Mouse (Mus musculus) lung, postnatal 14 days (tissue): ENCODE data around the gene P2rx7.

Experiments
- DNase-seq: peaks from one replicate; pipeline ENCODE4 v3.0.0; 2021

The P2rx7 gene

DNA sequence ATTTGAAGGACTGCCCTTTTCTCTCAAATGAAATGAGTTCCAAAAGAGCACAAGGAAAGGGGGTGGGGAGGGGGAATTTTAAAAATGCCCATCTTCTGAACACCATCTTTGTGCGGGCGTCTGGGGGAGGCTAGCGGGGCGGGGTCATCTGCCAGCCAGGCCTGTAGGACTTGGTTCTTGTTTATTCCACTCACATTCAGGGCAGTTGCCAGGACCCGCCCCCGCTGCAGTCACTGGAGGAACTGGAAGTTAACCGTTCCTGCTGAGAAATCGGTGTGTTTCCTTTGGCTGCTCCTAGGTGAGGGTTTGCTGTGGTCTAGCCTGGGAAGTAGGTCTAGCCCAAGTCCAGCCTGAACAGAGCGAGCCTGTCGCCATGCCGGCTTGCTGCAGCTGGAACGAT, at the start of gene P2rx7:
Gene P2rx7 (plus strand): TSS at position 211 of the 400 bp plus-strand sequence.
- peak; percentile 75 for DNase-seq

DNA sequence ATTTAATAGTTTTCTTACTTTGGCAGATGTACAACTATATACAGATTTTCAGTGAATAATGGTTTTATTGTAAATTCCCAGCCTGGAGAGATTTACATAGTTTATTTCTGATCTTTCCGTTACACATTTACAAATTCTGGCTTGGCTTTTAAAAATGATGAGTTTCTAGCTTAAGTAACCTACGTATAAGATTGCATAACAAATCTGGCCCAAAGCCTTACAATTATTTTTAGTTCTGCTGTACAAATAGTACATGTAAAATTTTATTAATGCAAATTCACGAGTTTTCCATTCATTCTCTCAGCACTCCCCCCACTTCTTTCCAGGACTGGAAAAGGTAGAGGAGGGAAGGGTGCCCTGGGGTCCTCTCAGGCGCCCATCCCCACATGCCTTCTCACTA, 48.2 kb upstream of the P2rx7 start:
- no peak for DNase-seq

DNA sequence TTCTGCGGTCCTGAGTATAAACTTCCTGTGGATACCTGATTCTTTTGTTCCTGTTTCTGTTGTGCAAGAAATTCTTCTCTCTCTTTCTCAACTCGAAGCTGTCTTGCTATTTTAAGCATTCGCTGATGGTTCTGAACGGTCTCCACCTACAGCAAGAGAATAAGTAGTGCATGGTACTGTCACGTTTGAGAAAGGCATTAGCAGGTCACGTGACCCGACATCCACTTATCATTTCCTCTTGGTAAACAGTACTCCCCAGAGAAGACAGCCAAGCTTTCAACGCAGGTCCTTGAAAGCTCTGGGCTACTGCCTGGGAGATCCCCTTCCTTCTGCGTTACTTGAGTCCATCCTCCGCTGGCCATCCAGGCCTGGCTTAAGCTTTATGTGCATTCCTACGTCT, 41.5 kb upstream of the P2rx7 start:
- DNase-seq, result peak; percentile 83

DNA sequence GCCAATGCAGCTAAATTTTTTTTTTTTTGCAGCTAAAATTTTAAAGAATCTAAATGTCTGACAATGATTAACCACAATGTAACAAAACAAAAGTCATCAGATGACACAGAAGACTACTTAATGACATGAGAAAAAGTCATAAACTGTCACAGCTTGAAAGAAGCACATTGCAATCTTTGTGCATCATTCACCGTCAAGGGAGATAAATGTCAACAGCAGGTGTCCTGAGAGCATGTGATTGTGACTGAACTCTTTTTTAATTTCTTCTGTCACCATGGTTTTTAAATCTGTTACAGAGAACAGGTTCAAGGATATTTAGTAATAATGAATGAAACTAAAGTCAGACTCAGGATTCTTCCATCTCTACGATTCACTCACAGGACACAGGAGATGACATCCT, 38.8 kb upstream of the P2rx7 start:
- no peak for DNase-seq

DNA sequence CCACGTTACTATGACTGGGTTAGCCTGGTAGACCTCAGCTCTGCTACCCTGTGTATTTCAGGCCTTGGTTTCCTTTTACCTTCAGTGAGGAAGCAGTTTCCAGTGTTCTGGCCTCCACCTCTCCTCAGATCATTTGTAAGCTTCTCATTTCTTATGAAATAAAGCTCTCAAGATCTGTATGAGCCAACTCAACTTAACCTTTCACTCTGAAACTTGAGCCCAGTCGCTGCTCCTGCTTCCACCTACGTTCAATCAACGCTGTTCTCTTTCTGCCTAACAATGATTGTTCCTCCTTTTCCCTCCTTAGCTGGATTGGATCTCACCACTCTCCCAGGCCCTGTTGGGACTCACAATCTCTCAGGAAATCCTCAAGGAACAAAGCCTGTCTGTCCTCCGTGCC, 32.1 kb upstream of the P2rx7 start:
- DNase-seq, result no peak

DNA sequence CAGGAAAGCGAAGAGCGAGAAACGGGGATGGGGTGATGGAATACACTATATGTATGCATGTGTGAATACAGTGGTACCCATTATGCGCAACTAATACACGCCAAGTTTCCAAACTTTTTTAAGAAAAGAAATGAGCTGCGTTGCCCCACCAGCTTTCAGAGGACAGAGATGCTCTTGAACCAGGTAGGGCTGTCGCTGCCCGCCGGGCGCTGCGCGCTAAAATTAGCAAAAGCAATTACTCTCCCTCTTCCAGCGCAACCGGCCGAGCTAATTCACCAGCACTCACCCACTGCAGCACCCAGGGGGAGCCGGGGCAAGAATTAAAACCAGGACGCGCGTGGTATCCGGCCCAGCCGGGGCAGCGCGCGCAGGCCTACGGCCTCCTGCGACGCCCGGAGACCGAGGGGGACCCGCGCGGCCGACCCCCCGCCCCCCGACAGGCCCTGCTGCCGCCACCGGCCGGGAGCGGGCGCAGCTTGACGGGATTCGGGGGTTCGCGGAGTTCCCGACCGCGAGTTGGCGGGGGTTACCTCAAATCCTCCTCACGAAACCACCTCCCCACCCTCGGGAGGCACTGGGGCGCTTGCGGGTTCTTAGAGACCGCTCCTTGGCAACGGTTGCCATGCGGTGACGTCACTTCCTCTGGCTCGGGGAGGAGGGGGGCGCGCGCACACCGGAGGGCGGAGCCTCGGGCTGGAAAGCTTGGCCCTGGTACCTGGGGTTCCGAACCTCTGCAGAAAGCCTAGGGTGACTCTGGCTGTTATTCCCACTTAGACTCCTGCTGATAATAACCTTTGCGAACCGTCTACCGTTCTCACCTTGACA, 29.6 kb upstream of the P2rx7 start, which contains the start of gene Ift81:
Gene Ift81 (minus strand): TSS at position 611 of the 825 bp plus-strand sequence.
- DNase-seq, result peak; percentile 97

DNA sequence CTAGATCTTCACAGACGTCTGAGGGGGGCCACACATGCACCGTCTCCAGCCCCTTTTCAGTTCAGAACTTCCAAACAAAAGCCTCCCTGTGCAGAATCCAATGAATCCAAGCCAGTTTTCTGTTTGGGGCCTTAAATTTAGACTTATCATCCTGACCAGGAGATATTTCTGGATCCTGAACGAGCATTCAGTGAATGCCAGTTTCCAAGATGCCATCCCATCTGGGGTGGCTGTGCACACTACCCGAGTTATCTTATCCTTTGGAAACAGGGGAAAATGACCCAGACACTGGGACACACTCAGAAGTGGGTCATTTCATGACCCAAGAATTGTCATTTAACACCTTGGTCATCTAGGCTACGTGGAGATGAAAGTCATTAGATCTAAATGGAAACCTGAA, 26.0 kb upstream of the P2rx7 start:
- no peak for DNase-seq

DNA sequence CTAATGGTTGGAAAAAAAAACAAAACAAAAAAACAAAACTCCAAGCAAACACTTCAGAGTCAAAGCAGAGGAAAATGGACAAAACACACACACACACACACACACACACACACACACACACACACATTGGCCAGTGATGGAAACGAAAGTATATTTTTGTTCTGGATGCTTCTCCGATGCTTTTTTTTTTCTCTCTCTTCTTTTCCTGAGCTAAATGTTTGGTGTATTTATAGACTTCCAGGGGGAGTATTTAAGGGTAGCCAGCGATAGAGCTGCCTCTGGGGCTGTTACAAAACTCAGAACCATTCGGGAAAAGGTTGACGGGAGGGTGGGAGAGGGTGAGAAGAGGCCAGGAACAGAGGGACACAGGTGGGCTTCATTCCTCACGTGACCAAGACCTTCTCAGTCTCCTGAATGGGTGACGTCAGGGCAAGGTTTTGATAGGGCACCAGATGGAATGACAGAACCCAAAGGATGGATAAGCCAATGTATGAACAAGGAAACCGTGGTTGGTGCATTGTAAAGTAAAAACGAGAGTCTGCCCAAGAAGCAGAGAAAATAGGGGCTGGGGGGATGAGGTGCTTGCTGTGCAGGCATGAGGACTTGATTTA, 23.9 kb upstream of the P2rx7 start:
- no peak for DNase-seq

DNA sequence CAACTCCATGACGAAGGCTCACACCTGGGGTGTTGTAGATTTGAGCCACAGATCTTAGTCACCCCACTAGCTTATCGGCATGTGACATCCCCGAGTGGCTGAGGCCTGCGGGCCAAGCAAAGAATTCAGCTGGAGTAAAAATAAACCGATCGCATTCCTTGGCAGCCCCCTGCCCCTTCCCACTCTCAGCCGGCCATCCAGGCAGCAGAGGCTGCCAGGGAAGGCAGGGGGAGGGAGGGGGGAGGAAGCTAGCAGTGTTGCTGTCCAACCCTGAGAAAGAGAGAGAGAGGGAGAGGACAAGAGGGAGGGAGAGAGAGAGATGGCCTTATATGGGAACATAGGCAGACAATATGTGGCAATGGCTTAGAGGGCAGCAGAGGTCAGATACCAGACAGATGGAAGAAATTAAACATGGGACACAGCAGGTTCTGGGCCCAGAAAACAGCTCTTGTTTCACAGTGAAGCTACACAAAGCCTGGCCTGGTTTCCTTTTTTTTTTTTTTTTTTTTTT, 22.3 kb upstream of the P2rx7 start:
- DNase-seq, result peak; percentile 70

DNA sequence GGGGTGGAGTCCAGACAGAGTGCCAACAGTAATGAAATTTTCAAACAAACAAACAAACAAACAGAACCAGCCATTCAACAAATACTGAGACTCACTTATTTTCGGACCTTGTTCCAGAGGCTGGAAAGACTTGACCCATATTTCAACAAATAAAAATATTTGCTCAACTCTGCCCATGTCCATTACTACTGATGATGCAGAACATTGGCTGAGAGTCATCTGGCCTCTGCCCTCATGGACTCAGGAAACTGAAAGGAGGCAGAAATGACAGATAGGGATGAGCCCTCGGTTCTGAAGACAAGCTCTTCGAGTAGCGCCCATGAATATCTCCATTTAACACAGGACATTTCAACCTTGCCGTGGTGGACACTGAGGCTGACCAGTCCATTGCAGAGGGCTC, 21.2 kb upstream of the P2rx7 start:
- DNase-seq, result no peak

DNA sequence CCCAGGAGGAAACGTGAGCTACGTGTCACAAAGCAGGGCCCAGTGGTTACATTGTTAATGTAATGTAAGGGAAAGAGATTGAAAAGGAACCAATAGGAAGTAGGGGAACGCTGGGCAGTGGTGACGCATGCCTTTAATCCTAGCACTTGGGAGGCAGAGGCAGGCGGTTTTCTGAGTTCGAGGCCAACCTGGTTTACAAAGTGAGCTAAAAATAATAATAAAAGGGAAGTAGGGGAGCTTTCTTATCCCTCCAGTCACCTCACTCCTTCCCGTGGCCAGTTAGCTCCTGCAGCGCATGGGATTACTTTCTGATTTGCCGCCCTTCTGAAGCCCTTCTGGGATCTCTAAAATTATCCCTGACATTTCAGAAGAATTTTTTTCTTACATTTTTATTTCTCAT, 19.9 kb upstream of the P2rx7 start:
- DNase-seq, result no peak

DNA sequence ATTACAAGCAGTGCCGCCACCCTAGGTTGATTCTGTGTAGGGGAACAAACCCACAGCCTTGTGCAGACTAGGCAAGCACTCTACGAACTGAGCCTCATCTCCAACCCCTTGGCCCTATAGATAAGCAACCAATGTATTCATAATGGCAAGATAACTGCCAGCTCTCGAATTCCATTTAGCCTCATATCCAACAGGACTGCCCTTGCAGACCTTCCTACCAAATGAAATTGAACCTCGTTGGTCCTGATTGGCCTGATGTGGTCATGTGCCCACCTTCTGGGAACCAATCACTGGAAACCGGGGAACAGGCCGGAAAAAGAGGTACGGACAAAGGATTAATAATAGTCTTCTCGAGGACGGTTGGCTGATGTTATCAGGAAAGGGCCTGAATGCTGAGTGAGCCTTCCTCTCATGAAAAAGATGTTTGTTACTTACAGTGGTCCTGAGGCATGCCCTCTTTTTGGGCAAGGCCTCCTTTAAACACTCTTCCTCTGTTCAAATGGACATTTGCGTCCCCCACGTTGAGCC, 18.7 kb upstream of the P2rx7 start:
- no peak for DNase-seq

DNA sequence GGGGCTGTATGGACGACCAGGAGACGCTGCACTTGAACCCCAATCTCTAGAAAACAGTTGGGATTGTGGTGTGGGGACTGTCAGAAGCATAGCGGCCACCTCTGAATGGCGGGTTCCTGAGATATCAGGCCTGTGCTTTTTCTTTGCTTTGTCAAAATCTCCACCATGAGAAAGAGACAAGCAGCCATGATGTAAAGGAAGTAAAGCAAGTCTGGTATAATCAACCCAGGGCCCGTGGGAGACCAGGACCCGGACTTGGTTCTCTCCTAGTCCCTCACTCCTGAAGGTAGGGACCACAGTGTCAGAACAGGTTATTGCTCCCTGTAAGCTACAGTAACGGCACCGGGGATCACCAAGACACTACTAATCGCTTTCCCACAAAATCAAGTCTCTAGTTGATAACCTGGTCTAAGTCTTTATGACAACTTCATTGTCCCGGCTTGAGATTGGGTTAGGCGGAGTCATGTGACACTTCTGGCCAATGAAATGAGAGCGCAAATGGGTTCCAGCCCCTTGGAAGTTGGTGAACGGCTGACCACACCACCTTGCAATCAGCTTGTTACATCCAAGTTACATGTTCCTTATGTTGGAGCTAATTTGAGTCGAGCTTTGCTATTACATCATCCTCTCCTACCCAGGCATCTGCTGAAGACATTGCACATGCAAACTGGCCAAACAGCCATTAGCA, 18.0 kb upstream of the P2rx7 start:
- no peak for DNase-seq

DNA sequence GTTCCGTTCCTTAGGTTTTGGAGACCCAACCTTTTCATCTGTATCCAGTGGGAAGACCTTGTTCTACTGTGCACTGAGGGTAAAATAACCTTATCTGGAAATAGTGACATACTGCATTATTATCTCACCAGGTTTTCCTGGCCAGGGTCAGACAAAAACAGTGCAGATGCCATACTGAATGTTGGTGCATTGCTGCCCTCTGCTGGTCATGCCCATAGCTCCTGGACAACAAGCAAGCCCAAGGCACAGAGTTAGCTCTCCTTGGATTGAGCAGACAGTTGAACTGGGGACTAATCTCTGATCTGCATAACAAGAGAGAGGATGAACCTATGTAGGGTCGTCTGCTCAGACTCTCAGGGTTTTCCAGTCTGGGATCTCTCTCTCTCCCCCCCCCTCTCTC, 16.5 kb upstream of the P2rx7 start:
- peak; percentile 95 for DNase-seq

DNA sequence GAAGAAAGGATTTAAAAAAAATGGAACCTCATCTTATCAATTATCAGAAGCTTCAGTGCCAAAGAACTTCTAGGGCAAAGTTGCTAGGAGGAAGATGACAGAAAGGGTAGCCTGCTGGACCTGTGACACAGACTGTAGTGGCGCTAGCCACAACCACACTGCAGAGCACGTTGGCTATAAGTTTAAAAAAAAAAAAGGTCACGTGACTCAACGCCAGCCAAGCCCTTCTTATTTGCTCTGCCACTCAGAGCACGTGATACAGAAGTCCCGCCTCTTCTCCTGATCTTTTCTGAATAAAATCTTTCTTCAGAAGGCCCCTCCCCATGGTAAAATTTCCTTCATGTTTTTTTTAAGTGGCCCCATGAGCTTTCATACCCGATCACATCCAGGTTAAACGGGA, 8.5 kb upstream of the P2rx7 start:
- DNase-seq, result no peak

DNA sequence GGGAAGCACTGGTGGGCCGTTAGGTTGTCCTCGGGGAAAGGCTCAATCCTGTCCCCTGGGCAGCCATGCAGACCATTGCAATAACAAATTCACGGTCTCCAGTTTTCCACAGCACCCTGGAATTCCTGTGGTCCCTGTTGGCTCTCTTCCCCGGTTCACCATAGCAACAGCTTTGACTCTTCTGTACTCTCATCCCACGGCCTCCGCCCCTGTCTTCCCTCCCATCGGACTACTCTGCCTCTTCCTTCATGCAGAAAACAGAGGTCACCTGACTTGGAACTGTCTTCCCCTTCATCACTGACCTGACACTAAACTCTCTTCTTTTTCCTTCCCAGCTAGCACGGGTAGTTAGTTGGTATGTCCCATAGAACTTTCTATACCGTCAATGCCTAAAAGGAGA, 7.4 kb upstream of the P2rx7 start:
- DNase-seq, result no peak

DNA sequence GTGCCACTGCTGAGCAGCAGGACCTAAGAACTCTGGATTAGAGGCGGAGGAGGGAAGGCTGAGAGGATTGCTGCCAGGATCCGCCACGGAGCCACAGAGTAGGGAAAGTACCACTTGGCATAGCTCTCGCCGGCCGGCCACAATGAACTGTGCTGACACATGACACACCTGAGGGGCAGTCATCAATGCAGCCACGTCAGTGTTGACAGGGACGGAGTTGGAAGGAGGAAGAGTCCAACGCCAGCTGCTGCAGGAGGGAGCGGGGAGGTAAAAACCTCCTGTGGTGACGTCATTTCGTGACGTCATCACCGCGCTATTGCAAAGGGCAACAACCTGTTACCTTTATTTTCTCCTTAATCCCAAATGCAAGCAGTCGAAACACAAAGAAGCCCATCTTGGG, 6.8 kb upstream of the P2rx7 start:
- DNase-seq, result no peak

DNA sequence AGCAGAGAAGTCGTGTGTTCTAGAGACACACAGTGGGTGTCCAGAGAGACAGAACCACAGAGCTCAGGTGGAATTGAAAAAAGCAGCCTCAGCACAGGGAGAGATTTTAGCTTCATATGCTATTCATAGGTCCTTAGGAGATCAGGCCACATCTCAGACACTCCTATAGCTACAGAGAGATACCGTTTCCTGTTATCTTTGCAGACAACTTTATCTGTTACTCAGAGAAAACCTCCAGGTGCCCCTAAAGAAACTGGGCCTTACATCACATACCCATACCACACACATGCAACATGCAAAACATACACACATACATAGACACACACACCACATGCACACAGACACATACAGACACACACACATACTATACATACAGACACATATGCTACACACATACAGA, 5.4 kb upstream of the P2rx7 start:
- DNase-seq, result no peak

DNA sequence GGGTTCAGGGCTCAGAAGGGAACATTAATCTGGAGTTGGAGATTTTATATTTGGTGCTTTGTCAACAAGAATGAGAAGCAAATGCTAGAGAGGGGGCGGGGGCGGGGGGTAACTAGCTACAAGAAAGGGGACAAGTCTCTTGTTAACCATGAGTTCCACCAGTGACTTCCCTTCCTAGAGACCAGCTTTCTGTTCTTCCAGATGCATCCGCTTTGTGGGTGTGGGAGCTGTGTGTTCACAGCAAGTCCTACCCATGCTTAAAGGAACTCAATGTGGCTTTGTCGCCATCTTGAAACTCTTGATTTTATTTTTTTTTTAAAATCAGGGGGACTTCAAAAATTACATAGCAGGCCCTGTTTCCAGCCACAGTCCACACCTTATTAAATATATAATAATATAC, 4.2 kb upstream of the P2rx7 start:
- DNase-seq, result no peak

DNA sequence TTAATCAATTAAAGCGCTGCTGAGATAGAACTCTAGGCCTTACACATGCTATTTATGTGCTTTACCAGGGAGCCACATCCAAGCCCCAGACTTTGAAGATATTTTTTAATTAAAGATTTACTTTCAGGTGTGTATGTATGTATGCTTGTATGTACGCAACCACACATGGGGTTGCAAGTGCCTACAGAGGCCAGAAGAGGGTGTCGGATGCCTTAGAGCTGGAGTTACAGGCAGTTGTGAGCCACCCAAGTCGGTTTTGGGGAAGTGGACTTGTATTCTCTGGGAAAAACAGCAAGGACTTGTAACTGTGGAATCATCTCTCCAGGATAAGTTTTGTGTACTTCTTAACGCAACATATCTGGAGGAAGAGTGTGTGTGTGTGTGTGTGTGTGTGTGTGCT, 3.7 kb upstream of the P2rx7 start:
- DNase-seq, result no peak

DNA sequence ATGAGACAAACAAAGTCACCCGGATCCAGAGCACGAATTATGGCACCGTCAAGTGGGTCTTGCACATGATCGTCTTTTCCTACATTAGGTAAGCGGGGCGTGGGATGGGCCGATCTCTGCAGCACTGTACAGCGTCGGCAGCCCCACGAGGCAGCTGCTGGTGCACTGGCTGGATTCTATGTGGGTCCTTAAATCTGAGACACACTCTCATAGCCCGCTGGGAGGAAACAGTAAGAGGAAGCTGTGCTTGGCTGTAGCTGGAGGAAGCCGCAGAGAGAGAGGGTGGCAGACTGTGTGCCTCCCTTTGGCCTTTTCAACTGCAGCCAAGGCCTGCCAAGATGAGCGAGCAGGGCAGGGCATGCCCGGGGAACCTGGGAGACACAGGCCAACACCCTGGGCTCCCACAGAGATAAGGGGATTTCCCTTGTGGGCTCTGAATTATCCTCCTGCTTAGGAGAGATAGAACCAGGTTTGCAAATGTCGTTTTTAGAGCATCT, 448 bp downstream of the P2rx7 start:
- DNase-seq, result peak; percentile 48

DNA sequence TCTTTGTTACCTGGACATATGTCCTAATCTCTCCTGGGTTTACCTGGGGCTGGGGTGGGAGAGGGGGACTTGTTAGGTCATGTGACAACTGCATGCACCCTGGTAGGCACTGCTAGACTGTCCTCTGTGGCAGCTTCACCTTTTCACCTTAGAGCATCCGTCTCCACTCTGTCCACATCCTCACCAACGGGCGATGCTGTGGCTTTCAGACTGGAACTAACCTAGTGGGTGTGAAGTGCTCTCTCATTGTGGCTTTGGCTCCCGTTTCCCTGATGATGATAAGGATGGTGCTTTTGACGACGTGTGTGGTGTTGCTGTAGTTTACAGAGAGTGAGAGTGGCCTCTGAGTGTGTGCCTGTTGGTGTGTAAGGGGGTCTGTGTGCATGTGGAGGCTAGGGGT, 1.6 kb downstream of the P2rx7 start:
- no peak for DNase-seq

DNA sequence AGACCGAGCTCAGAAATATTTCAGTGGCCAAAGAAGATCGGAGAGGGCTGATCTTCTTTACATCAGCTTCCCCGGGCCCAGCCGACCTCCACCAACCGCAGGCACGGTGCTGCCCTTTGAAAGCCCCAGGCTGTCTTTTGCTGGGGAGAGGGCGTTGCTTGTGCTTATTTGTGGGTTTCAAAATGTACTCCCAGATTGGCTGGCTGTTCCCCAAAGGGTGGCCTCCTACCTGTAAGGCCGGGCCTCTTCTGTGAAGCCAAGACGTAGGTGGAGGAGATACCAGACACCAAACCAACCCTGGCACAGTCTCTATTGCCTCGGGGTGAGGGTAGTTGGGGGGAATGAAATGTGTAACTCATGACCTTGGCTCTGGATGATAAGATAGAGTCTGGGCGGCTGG, 2.3 kb downstream of the P2rx7 start:
- no peak for DNase-seq
